8 mouse cellular contexts compared by ENCODE assay signal in genomic region chr4:138561986-138562385, GRCm38 (mm10).
DNase-seq lines count a peak whose midpoint lies in the region; ATAC-seq and TF ChIP-seq lines count a peak whose summit lies in the region.
"Had no signal": no experiment of that assay in that cellular context is flagged by ENCODE, and none has a peak within 500 bp of the region (broad histone marks: within the 10 kb centered on the region; RNA-seq: fewer than 3 reads in every experiment).

No protein-coding gene starts in this region.

- no peak overlapping the region for H3K27ac ChIP-seq in gastrocnemius, adult 2 months
- peak overlapping the region; percentile 61 for H3K27ac ChIP-seq in left cerebral cortex, adult 2 months
- H3K27ac ChIP-seq in midbrain, embryonic 12.5 days (replicated peaks) = no peak overlapping the region
- H3K27ac ChIP-seq in spleen, adult 2 months (ENCODE audit: insufficient read depth, low read length) = no peak overlapping the region

- peak; percentile 72 for ATAC-seq in midbrain, embryonic 12.5 days (ENCODE audit: low FRiP score, low read depth)

- TF ChIP-seq CTCF in gastrocnemius, adult 2 months (IDR thresholded peaks at IDR 0.05) = peak; percentile 81
- peak; percentile 80 for TF ChIP-seq CTCF in left cerebral cortex, adult 2 months (IDR thresholded peaks at IDR 0.05)
- TF ChIP-seq CTCF in spleen, adult 2 months (IDR thresholded peaks at IDR 0.05; ENCODE audit: extremely low read depth, insufficient read depth, insufficient read length, insufficient replicate concordance) = peak; percentile 78; the same call in 1 of the 2 replicates

- no peaks in the 10 kb centered on the region for H3K36me3 ChIP-seq in midbrain, embryonic 12.5 days
- no peaks in the 10 kb centered on the region for H3K36me3 ChIP-seq in spleen, adult 2 months (ENCODE audit: control insufficient read depth, insufficient read depth, low read length)

- intact Hi-C loops in gastrocnemius, adult 2 months (cut with DNase I) = loop anchor here (1.0 to 2.0 kb wide), 2 partner anchors 57 to 115 kb away; no protein-coding TSS in a partner anchor
- intact Hi-C loops in left cerebral cortex, adult 2 months (cut with DNase I) = loop anchor here (1.0 to 2.0 kb wide), 3 partner anchors 57 to 139 kb away; no protein-coding TSS in a partner anchor

- no peak overlapping the region for H3K9ac ChIP-seq in midbrain, embryonic 12.5 days (replicated peaks)

- no peaks in the 10 kb centered on the region for H3K9me3 ChIP-seq in midbrain, embryonic 12.5 days
- H3K9me3 ChIP-seq: megakaryocyte, embryonic 14.5 days had no signal

- 8% methylated on average over 8 of the region's 8 CpGs for WGBS in midbrain, embryonic 12.5 days
- 15% methylated on average over 8 of the region's 8 CpGs for WGBS in spleen, adult 2 months

- H3K27me3 ChIP-seq in midbrain, embryonic 12.5 days = peaks cover 13% of the 10 kb centered on the region
- H3K27me3 ChIP-seq in spleen, adult 2 months (ENCODE audit: control insufficient read depth, insufficient read depth, low read length) = no peaks in the 10 kb centered on the region

- no peaks in the 10 kb centered on the region; the same call in 1 of the 2 replicates for H3K4me1 ChIP-seq in midbrain, embryonic 12.5 days
- no peaks in the 10 kb centered on the region for H3K4me1 ChIP-seq in spleen, adult 2 months (ENCODE audit: control insufficient read depth, insufficient read depth, insufficient read length)

- no peak overlapping the region for H3K4me3 ChIP-seq in gastrocnemius, adult 2 months
- H3K4me3 ChIP-seq in left cerebral cortex, adult 2 months = no peak overlapping the region
- H3K4me3 ChIP-seq in midbrain, embryonic 12.5 days = no peak overlapping the region
- H3K4me3 ChIP-seq in spleen, adult 2 months (ENCODE audit: extremely low read depth, insufficient read depth, insufficient read length) = no peak overlapping the region
- H3K4me3 ChIP-seq: megakaryocyte, embryonic 14.5 days had no signal

- peak; percentile 81 to 83 for DNase-seq in adrenal gland, adult 18-20 months (ENCODE audit: low spot score in 2 of 2)
- DNase-seq in cerebellum, postnatal 36 days = peak; percentile 85 to 89
- peak; percentile 87 for DNase-seq in gastrocnemius, adult 2 months
- peak; percentile 72 for DNase-seq in induced T-regulatory cell, adult 2 months (ENCODE audit: low read depth)
- peak; percentile 84 to 90 for DNase-seq in left cerebral cortex, adult 2 months (ENCODE audit: extremely low spot score in 1 of 2, low spot score in 2 of 2)
- peak; percentile 7 to 54 for DNase-seq in spleen, adult 2 months (ENCODE audit: low read depth in 1 of 2, low spot score in 2 of 2)

- no peak overlapping the region for H3K4me2 ChIP-seq in midbrain, embryonic 12.5 days (replicated peaks)

- no peak for TF ChIP-seq POLR2A in spleen, adult 2 months (IDR thresholded peaks at IDR 0.05; ENCODE audit: low read depth, low read length)

Comparison
In these comparisons a context has a peak if more than half of its experiments do, and no peak if none do; other contexts are left out.
1. DNase-seq: peak in every context shown above with its lines; median percentile 87 in cerebellum, postnatal 36 days; 87 in gastrocnemius, adult 2 months; 87 in left cerebral cortex, adult 2 months; 82 in adrenal gland, adult 18-20 months; 72 in induced T-regulatory cell, adult 2 months; 30 in spleen, adult 2 months.